Mouse (Mus musculus): ENCODE measurements around the gene F8.
"Not testable (repeated sequence)": the region's sequence is repeated elsewhere in the genome, so short reads cannot be mapped to it uniquely, and the experiment has no call there.

F8 gene

GRCm38 (mm10) chrX:75382195-75382771 lies at the start of gene F8, which contains the start of gene Fundc2:
TSS of gene F8 (minus strand) at chrX:75382615.
TSS of gene Fundc2 (plus strand) at chrX:75382399.
- DNase-seq (ENCODE audit: low spot score in 2 of 2), result peak; percentile 29 to 63

GRCm38 (mm10) chrX:75415936-75416785 lies 33.7 kb upstream of the F8 start, which contains the start of the genes Cmc4, Mtcp1 and Brcc3:
TSS of gene Cmc4 (minus strand) at chrX:75416584.
TSS of gene Mtcp1 (minus strand) at chrX:75416588.
TSS of gene Brcc3 (plus strand) at chrX:75416628.
- peak; percentile 76 to 81 for DNase-seq (ENCODE audit: low spot score in 2 of 2)

- DNase-seq (ENCODE audit: low spot score in 2 of 2), result no peak
These were observed 27.3 kb upstream of the F8 start for GRCm38 (mm10) chrX:75409711-75410110.

- no peak for DNase-seq (ENCODE audit: low spot score in 2 of 2)
These were observed 20.9 kb upstream of the F8 start for GRCm38 (mm10) chrX:75403350-75403749.

GRCm38 (mm10) chrX:75402668-75403067 lies 20.3 kb upstream of the F8 start:
- DNase-seq (ENCODE audit: low spot score in 2 of 2), result no peak

- no peak for DNase-seq (ENCODE audit: low spot score in 2 of 2)
These were observed 17.1 kb upstream of the F8 start for GRCm38 (mm10) chrX:75399471-75399870.

- no peak for DNase-seq (ENCODE audit: low spot score in 2 of 2)
These were observed 716 bp downstream of the F8 start for GRCm38 (mm10) chrX:75381699-75382098.

- no peak for DNase-seq (ENCODE audit: low spot score in 2 of 2)
These were observed 1.2 kb downstream of the F8 start for GRCm38 (mm10) chrX:75381176-75381575.

GRCm38 (mm10) chrX:75376815-75377214 lies 5.6 kb downstream of the F8 start:
- DNase-seq (ENCODE audit: low spot score in 2 of 2), result no peak

GRCm38 (mm10) chrX:75372666-75373425 lies 9.6 kb downstream of the F8 start:
- DNase-seq (ENCODE audit: low spot score in 2 of 2), result no peak

GRCm38 (mm10) chrX:75370197-75370596 lies 12.2 kb downstream of the F8 start:
- no peak for DNase-seq (ENCODE audit: low spot score in 2 of 2)

- no peak for DNase-seq (ENCODE audit: low spot score in 2 of 2)
These were observed 58.9 kb downstream of the F8 start for GRCm38 (mm10) chrX:75323556-75323955.

- DNase-seq (ENCODE audit: low spot score in 2 of 2), result no peak
These were observed 110.7 kb downstream of the F8 start for GRCm38 (mm10) chrX:75271676-75272075.

- DNase-seq (ENCODE audit: low spot score in 2 of 2), result not testable (repeated sequence)
These were observed 148.6 kb downstream of the F8 start for GRCm38 (mm10) chrX:75233603-75234376.

- no peak for DNase-seq (ENCODE audit: low spot score in 2 of 2)
These were observed 151.0 kb downstream of the F8 start for GRCm38 (mm10) chrX:75231456-75231855.

GRCm38 (mm10) chrX:75163670-75164069 lies 218.7 kb downstream of the F8 start, which contains the start of gene Smim9:
TSS of gene Smim9 (minus strand) at chrX:75163770.
- no peak for DNase-seq (ENCODE audit: low spot score in 2 of 2)

GRCm38 (mm10) chrX:75155576-75156243 lies 226.7 kb downstream of the F8 start:
- DNase-seq (ENCODE audit: low spot score in 2 of 2), result peak in 1 of 2 experiments; percentile 1

- DNase-seq (ENCODE audit: low spot score in 2 of 2), result no peak
These were observed 230.2 kb downstream of the F8 start for GRCm38 (mm10) chrX:75152249-75152648.

GRCm38 (mm10) chrX:75150304-75150703 lies 232.1 kb downstream of the F8 start:
- no peak for DNase-seq (ENCODE audit: low spot score in 2 of 2)

- DNase-seq (ENCODE audit: low spot score in 2 of 2), result no peak
These were observed 234.0 kb downstream of the F8 start for GRCm38 (mm10) chrX:75148414-75148813.

- peak in 1 of 2 experiments; percentile 18 for DNase-seq (ENCODE audit: low spot score in 2 of 2)
These were observed 239.3 kb downstream of the F8 start for GRCm38 (mm10) chrX:75143124-75143555.

Measured in right cerebral cortex, adult 2 months (tissue).